Mouse (Mus musculus) forebrain, embryonic 11.5 days (tissue): ENCODE data around the gene Nmt1. TPM values are rescaled to one million over a fixed set of nuclear protein-coding genes. Genes with fewer than 3 reads are reported as not detected.

Experiments used
- ATAC-seq: fragments of 200-750 bp; cut with Nextera tagmentation; replicated peaks from 2 replicates; pipeline ENCODE4 v1.8.0; 2017; ENCODE audit warnings: moderate TSS enrichment; ENCODE audit not compliant: low FRiP score
- DNase-seq: peaks from one replicate; pipeline ENCODE4 v3.0.0-alpha.2; 2017; ENCODE audit warnings: low spot score
- H3K27ac ChIP-seq: fragments of 300-500 bp; sonication (generic); 2 replicates; pipeline ENCODE4 v1.5.1; 2014; ENCODE audit warnings: low read depth, low read length
- H3K27me3 ChIP-seq: fragments of 300-500 bp; sonication (generic); 2 replicates; pipeline ENCODE4 v1.6.1; 2014; ENCODE audit warnings: mild to moderate bottlenecking, low read length, mixed read lengths; ENCODE audit not compliant: control insufficient read depth, insufficient read depth
- H3K36me3 ChIP-seq: fragments of 300-500 bp; sonication (generic); 2 replicates; pipeline ENCODE4 v1.6.1; 2014; ENCODE audit warnings: mild to moderate bottlenecking, low read length, moderate library complexity, mixed read lengths; ENCODE audit not compliant: control insufficient read depth, insufficient read depth
- H3K4me1 ChIP-seq: fragments of 300-500 bp; sonication (generic); replicated peaks from 2 replicates; pipeline ENCODE4 v1.6.1; 2014; ENCODE audit warnings: low read length, mixed read lengths; ENCODE audit not compliant: control insufficient read depth, insufficient read depth
- H3K4me2 ChIP-seq: fragments of 300-500 bp; sonication (generic); 2 replicates; pipeline ENCODE4 v1.6.1; 2014; ENCODE audit warnings: low read depth, mild to moderate bottlenecking, low read length, moderate library complexity, mixed read lengths; ENCODE audit not compliant: severe bottlenecking
- H3K4me3 ChIP-seq: fragments of 300-500 bp; sonication (generic); 2 replicates; pipeline ENCODE4 v1.5.1; 2014; ENCODE audit warnings: low read depth, low read length
- H3K9ac ChIP-seq: fragments of 300-500 bp; sonication (generic); 2 replicates; pipeline ENCODE4 v1.6.1; 2014; ENCODE audit warnings: low read length
- H3K9me3 ChIP-seq: fragments of 300-500 bp; sonication (generic); 2 replicates; pipeline ENCODE4 v1.6.1; 2016; ENCODE audit warnings: low read length, mixed read lengths; ENCODE audit not compliant: control insufficient read depth
- WGBS: fragments of 180-500 bp; shearing (Covaris S2); extraction: QIAGEN DNeasy Blood & Tissue Kit; methylation state at CpG from one replicate; pipeline ENCODE4 v1.1.7; 2014; 5-methylcytosine and 5-hydroxymethylcytosine counted together
- polyA plus RNA-seq: library from polyadenylated mRNA; unstranded; fragments of >200 nt; fragmentation: Nextera tagmentation; extraction: Ambion mirVana; gene quantifications from 2 replicates; pipeline ENCODE4 v1.2.1, GENCODE M21; 2014

Nmt1 gene
- polyA plus RNA-seq, 1 experiment from 2014 or later: 53.8 TPM

DNA sequence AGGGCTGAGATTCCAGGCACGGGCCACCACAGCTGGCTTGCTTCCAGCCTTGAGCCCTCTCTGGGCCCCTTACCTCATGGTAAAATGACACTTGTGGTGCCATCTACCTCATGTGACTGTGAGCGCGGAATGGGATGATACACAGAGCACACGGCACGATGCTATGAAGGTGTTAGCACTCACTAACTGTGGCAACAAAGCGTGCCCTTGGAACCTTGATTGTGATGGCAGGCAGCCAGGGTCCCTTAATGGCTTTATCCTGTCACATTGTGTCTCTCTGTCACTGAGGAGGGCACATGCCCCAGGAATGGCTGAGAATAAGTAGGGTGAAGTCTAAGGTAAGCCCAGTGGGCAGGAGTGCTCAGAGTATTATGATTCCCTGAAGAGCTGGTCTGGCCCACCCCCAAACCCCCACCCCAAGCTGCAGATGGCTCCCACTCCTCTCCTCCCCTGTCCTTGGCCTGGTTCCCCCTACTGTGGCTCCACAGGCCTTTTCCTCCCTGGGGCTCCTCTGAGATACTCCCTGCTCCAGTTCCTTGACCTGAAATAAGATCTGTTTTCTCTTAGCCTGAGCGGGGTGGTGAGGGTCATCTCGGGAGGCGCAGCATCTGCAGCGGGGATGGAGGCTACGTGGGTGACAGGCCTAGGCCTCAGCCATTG is 70.7 kb downstream of the Nmt1 start:
- DNase-seq: peak; percentile 43
- H3K4me3 ChIP-seq: no peak overlapping the region
- no peak for ATAC-seq
- H3K9me3 ChIP-seq: no peaks in the 10 kb centered on the region
- peaks cover 31% of the 10 kb centered on the region for H3K27me3 ChIP-seq
- H3K4me2 ChIP-seq: no peak overlapping the region
- no peak overlapping the region for H3K27ac ChIP-seq
- 74% methylated on average over 11 of the region's 11 CpGs for WGBS
- H3K36me3 ChIP-seq: no peaks in the 10 kb centered on the region
- H3K4me1 ChIP-seq: peaks cover 16% of the 10 kb centered on the region
- no peak overlapping the region for H3K9ac ChIP-seq

DNA sequence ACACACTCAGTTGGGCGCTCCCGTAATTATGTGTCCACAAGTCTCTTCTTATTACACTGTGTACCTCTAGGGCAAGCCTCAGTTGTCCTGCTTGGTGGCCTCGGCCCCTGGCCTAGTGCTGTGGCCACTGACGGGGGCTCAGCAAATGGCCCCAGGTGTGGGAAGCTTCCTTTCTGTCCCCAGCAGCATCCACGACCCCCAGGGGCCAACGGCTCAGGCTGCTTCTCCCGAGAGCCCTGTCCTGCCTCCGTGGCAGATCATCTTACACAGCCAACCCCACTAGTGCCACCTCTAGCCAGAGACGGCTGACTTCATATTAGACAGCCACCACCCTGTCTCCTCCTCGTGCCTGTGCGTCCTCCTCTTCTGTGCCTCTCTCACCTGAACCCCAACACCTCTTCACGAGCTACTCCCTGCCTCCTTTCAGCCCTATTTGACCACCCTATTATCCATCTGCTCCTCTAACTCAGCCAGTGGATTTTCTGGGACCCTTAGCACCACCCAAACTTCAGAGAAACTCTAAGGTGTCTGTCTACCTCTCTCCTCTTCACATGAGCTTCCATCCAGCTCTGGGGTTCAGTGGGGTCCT is 71.5 kb downstream of the Nmt1 start:
- H3K36me3 ChIP-seq: no peaks in the 10 kb centered on the region
- H3K4me3 ChIP-seq: no peak overlapping the region
- H3K9me3 ChIP-seq: no peaks in the 10 kb centered on the region
- 57% methylated on average over 12 of the region's 12 CpGs for WGBS
- H3K27ac ChIP-seq: no peak overlapping the region
- H3K27me3 ChIP-seq: peaks cover 31% of the 10 kb centered on the region
- H3K4me1 ChIP-seq: peaks cover 16% of the 10 kb centered on the region
- peak; percentile 52 for DNase-seq
- H3K9ac ChIP-seq: no peak overlapping the region
- ATAC-seq: no peak
- no peak overlapping the region for H3K4me2 ChIP-seq

DNA sequence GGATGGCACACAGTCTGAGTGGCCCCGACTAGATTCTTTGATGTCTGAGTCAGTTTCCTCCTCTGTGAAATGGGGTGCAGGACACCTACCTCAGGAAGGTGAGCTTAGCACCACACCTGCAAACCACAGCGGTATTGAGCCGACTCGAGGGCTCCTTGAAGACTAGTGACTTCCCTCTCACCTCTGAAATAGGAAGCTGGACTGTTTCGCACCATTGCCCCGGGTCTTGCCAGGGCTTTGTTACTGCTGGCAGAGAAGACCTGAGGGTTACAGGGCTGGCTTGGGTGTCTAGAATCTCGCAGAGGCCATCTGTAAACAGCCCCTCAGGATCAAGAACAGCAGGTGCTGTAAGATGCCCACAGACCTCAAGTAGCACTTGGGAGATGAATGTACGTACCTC is 72.4 kb downstream of the Nmt1 start:
- Histone ChIP-seq H3K27ac (no peak overlapping the region), H3K9me3 (no peaks in the 10 kb centered on the region), H3K4me3 (no peak overlapping the region), H3K4me1 (peaks cover 16% of the 10 kb centered on the region), H3K4me2 (no peak overlapping the region), H3K36me3 (no peaks in the 10 kb centered on the region), H3K9ac (no peak overlapping the region), H3K27me3 (peaks cover 31% of the 10 kb centered on the region)
- peak; percentile 50 for DNase-seq
- WGBS: 74% methylated on average over 8 of the region's 8 CpGs
- no peak for ATAC-seq

DNA sequence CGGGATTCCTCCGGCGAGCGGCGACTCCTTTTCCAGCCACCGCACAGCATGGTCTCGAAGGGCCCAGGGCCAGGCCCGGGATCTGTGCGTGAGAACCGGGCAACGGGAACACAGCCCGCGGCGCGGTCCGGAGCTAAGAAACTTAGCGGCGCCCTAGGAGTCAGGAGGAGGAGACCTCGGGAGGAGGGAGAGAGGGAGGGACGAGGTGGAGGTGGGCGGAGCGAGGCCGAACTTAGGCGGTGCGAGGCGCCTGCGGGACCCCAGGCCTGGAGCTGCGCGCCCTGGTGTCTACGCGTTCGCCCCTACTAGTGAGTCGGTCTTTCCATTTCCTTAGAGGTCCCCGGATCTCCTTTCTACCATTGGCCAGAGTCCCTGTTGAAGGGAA is 73.5 kb downstream of the Nmt1 start, which contains the start of the genes Plcd3 and Acbd4:
TSS of gene Plcd3 (minus strand) at position 178 of the 385 bp plus-strand sequence.
TSS of gene Acbd4 (plus strand) at position 202 of the 385 bp plus-strand sequence.
- Histone ChIP-seq H3K4me1 (peaks cover 16% of the 10 kb centered on the region), H3K27ac (no peak within 1 kb of the TSS), H3K27me3 (peaks cover 31% of the 10 kb centered on the region), H3K36me3 (no peaks in the 10 kb centered on the region), H3K9me3 (no peaks in the 10 kb centered on the region), H3K9ac (peak within 1 kb of the TSS; percentile 51), H3K4me3 (peak within 1 kb of the TSS; percentile 42), H3K4me2 (peak within 1 kb of the TSS; percentile 85)
- WGBS: under 1% methylated on average over 34 of the region's 34 CpGs
- ATAC-seq (peak; percentile 26; the same call in 1 of the 2 replicates), DNase-seq (peak; percentile 79)

DNA sequence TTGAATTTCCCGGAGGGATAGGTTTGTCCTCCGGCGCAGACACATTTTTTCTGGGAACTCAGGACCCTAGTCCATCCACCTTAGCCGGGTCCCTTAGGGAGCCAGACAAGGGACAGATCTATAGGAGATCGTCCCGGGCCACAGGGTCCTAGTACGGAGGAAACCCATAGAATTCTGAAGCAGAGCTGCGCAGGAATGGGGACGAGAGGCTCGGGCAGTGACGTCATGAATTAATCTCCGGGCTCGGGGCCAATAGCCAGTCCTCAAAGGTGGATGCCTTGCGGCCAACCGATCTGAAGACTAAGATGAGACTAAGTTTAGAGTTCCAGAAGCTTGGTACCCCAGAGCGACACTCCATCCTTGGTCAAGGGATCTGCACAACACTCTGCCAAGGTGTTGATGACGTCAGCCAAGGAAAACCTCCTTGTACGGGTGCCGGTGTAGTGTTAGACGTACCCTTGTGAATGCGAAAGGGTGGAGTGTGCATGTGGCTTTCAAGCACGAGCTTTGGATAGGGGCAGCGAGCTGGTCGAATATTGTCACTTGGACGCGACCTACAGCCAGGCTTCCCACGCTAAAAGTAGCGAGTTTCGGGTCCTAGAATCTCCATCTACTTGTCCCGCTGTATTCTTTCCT is 74.0 kb downstream of the Nmt1 start:
- peaks cover 31% of the 10 kb centered on the region for H3K27me3 ChIP-seq
- H3K4me3 ChIP-seq: peak overlapping the region; percentile 42
- H3K27ac ChIP-seq: no peak overlapping the region
- peak overlapping the region; percentile 85 for H3K4me2 ChIP-seq
- H3K4me1 ChIP-seq: peaks cover 16% of the 10 kb centered on the region
- whole genome bisulfite sequencing: 3% methylated on average over 30 of the region's 30 CpGs
- ATAC-seq (peak; percentile 37), DNase-seq (peak; percentile 71)
- no peaks in the 10 kb centered on the region for H3K36me3 ChIP-seq
- H3K9me3 ChIP-seq: no peaks in the 10 kb centered on the region
- H3K9ac ChIP-seq: peak overlapping the region; percentile 32; the same call in 1 of the 2 replicates

DNA sequence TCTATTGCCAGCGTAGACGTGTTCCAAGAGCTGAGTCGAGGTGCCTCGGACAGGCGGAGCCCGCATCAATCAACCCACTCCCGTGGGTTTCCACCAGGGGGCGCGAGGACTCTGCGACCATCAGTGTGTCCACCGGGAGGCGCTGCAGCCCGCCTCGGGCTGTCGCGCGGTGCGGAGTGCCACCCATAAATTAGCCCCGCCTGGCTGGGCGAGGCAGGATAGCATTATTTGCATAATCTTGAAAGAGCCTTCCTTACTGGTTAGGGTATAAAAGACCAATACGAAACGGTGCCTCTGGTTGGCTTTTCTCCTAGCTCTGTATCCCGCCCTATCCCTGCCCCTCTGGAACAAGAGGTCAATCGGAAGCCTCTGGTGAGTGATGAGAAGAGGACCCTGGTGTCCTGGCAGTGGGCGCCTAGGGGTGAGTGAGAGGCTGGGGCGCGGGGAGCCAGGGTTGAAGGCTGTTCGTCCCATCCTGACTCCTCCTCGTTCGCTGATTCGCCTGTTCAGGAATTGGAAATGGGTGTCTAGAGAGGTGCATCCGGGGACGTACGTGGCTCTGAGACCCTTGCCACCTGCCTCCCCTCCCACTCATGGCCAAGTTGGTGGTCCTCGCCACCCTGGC is 74.8 kb downstream of the Nmt1 start:
- peak overlapping the region; percentile 85 for H3K4me2 ChIP-seq
- peak overlapping the region; percentile 42 for H3K4me3 ChIP-seq
- DNase-seq: peak; percentile 99
- peaks cover 13% of the 10 kb centered on the region for H3K4me1 ChIP-seq
- peak overlapping the region; percentile 45; the same call in 1 of the 2 replicates for H3K9ac ChIP-seq
- WGBS: 1% methylated on average over 35 of the region's 35 CpGs
- H3K27me3 ChIP-seq: peaks cover 31% of the 10 kb centered on the region
- H3K36me3 ChIP-seq: no peaks in the 10 kb centered on the region
- no peaks in the 10 kb centered on the region for H3K9me3 ChIP-seq
- H3K27ac ChIP-seq: no peak overlapping the region
- peak; percentile 86 for ATAC-seq

DNA sequence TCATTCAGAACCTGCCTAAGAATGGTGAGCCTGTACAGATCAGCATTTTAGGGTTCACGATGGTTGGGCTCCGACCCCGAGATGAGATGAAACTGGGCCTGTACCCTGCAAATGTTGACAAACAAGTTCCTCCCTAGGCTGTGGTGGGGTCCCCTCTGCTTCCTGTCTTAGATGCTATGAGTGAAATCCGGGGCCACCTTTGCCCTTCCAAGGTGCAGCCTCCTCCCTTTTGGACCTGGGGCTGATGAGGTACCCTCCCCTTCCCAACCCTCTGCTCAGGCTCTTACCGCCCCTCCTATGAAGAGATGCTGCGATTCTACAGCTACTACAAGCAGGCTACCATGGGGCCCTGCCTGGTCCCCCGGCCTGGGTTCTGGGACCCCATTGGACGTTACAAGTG is 75.6 kb downstream of the Nmt1 start:
- no peaks in the 10 kb centered on the region for H3K9me3 ChIP-seq
- H3K4me3 ChIP-seq: peak overlapping the region; percentile 42
- ATAC-seq: no peak
- H3K27me3 ChIP-seq: peaks cover 28% of the 10 kb centered on the region
- H3K9ac ChIP-seq: no peak overlapping the region
- WGBS: 62% methylated on average over 8 of the region's 8 CpGs
- DNase-seq: no peak
- H3K36me3 ChIP-seq: no peaks in the 10 kb centered on the region
- peaks cover 13% of the 10 kb centered on the region for H3K4me1 ChIP-seq
- H3K4me2 ChIP-seq: peak overlapping the region; percentile 85; the same call in 1 of the 2 replicates
- H3K27ac ChIP-seq: no peak overlapping the region

DNA sequence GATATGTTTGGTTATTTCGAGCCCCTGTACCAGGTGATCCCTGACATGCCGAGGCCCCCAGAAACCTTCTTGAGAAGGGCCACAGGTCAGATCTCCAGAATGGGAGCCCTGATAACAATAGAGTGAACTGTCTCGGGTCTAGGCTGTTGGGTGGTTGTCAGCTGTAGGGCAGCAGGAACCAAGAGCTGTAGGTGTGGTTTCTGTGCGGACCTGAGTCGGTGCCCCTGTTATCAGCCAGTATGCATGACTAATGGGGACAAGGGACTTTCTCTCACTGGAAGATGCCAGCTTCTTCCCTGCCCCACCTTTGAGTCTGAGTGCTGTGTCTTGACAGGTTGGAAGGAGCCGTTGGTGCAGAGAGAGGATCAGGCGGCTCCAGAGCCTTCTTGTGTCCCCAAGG is 76.5 kb downstream of the Nmt1 start:
- peaks cover 27% of the 10 kb centered on the region for H3K27me3 ChIP-seq
- 83% methylated on average over 7 of the region's 7 CpGs for WGBS

More for the DNA sequence above, 76.5 kb downstream of the Nmt1 start:
- Histone ChIP-seq H3K4me2 (no peak overlapping the region), H3K9ac (no peak overlapping the region), H3K9me3 (no peaks in the 10 kb centered on the region), H3K36me3 (no peaks in the 10 kb centered on the region), H3K27ac (no peak overlapping the region), H3K4me1 (peaks cover 11% of the 10 kb centered on the region), H3K4me3 (no peak overlapping the region)
- no peak for ATAC-seq
- no peak for DNase-seq
